In genomic region chr15:100228535-100229336, GRCm38 (mm10) we compare ENCODE assay signal across 7 mouse cellular contexts. TPM values are rescaled to one million over a fixed set of nuclear protein-coding genes. Genes with fewer than 3 reads are reported as not detected.
A peak's percentile ranks its signal among the peaks of the same experiment; 100 is the strongest.
DNase-seq lines count a peak whose midpoint lies in the region; ATAC-seq and TF ChIP-seq lines count a peak whose summit lies in the region.

No protein-coding gene starts in this region.

- no peak for TF ChIP-seq CTCF in testis, adult 2 months (IDR thresholded peaks at IDR 0.05; ENCODE audit: control insufficient read depth, insufficient read depth, insufficient replicate concordance, low read depth, low read length)

- peak overlapping the region; percentile 100 for H3K9ac ChIP-seq in embryonic facial prominence, embryonic 14.5 days (ENCODE audit: low read depth, low read length)
- peak overlapping the region; percentile 99 for H3K9ac ChIP-seq in intestine, embryonic 16.5 days (ENCODE audit: low read depth, low read length)
- H3K9ac ChIP-seq in neural tube, embryonic 13.5 days: peak overlapping the region; percentile 100

- no peaks in the 10 kb centered on the region for H3K27me3 ChIP-seq in testis, adult 2 months (ENCODE audit: control insufficient read depth, insufficient read depth, low read length)
- H3K27me3 ChIP-seq in embryonic facial prominence, embryonic 14.5 days (replicated peaks; ENCODE audit: control insufficient read depth, insufficient read depth, low read length): no peaks in the 10 kb centered on the region
- H3K27me3 ChIP-seq in intestine, embryonic 16.5 days (replicated peaks; ENCODE audit: control insufficient read depth, insufficient read depth, low read length): no peaks in the 10 kb centered on the region
- no peaks in the 10 kb centered on the region for H3K27me3 ChIP-seq in neural tube, embryonic 13.5 days

- H3K4me3 ChIP-seq in testis, adult 2 months (ENCODE audit: control insufficient read depth, low read depth, low read length): peak overlapping the region; percentile 99
- H3K4me3 ChIP-seq in embryonic facial prominence, embryonic 14.5 days (ENCODE audit: low read depth, low read length): peak overlapping the region; percentile 84
- H3K4me3 ChIP-seq in intestine, embryonic 16.5 days (ENCODE audit: low read length): peak overlapping the region; percentile 84
- peak overlapping the region; percentile 81 for H3K4me3 ChIP-seq in neural tube, embryonic 13.5 days

- intact Hi-C loops in gastrocnemius, postnatal 14 days (cut with DNase I; ENCODE audit: low total_unique reads): no loop called here

- DNase-seq in testis, postnatal 14 days (ENCODE audit: low spot score): no peak
- DNase-seq in embryonic facial prominence, embryonic 14.5 days (ENCODE audit: low spot score): no peak
- no peak for DNase-seq in gastrocnemius, postnatal 14 days
- DNase-seq in cerebellum, postnatal 36 days: no peak

- H3K4me1 ChIP-seq in testis, adult 2 months (ENCODE audit: control insufficient read depth, insufficient read depth, low read length): peaks cover 15% of the 10 kb centered on the region
- 0 out of 2 replicates have a peak, but pooled peaks cover 5% of the 10 kb centered on the region for H3K4me1 ChIP-seq in embryonic facial prominence, embryonic 14.5 days (ENCODE audit: control insufficient read depth, insufficient read depth, low read length)
- peaks cover 11% of the 10 kb centered on the region for H3K4me1 ChIP-seq in intestine, embryonic 16.5 days (ENCODE audit: control insufficient read depth, insufficient read depth, low read length)
- peaks cover 35% of the 10 kb centered on the region for H3K4me1 ChIP-seq in neural tube, embryonic 13.5 days (replicated peaks)

- 0 out of 2 replicates have a peak, but pooled peaks cover 2% of the 10 kb centered on the region for H3K36me3 ChIP-seq in testis, adult 2 months (ENCODE audit: control insufficient read depth, insufficient read depth, low read length)
- H3K36me3 ChIP-seq in embryonic facial prominence, embryonic 14.5 days (ENCODE audit: control insufficient read depth, insufficient read depth, low read length): peaks cover 10% of the 10 kb centered on the region
- no peaks in the 10 kb centered on the region for H3K36me3 ChIP-seq in intestine, embryonic 16.5 days (ENCODE audit: control insufficient read depth, insufficient read depth, low read length)
- H3K36me3 ChIP-seq in neural tube, embryonic 13.5 days: peaks cover 14% of the 10 kb centered on the region

- no peak; the same call in 1 of the 2 replicates for ATAC-seq in embryonic facial prominence, embryonic 14.5 days (ENCODE audit: low read depth)
- ATAC-seq in intestine, embryonic 16.5 days: peak; percentile 22; the same call in 1 of the 2 replicates
- ATAC-seq in neural tube, embryonic 13.5 days (ENCODE audit: low read depth): peak; percentile 16; the same call in 1 of the 2 replicates

- no peak for TF ChIP-seq POLR2A in testis, adult 2 months (IDR thresholded peaks at IDR 0.05; ENCODE audit: control insufficient read depth, low read depth, low read length)

- peaks cover under 1% of the 10 kb centered on the region; the same call in 1 of the 2 replicates for H3K9me3 ChIP-seq in embryonic facial prominence, embryonic 14.5 days (ENCODE audit: control insufficient read depth, low read length)
- H3K9me3 ChIP-seq in intestine, embryonic 16.5 days (ENCODE audit: control insufficient read depth, low read length): peaks cover 2% of the 10 kb centered on the region; the same call in 1 of the 2 replicates
- no peaks in the 10 kb centered on the region for H3K9me3 ChIP-seq in neural tube, embryonic 13.5 days

- peak overlapping the region; percentile 98 for H3K27ac ChIP-seq in testis, adult 2 months (ENCODE audit: control insufficient read depth, insufficient read depth, low read depth, low read length)
- peak overlapping the region; percentile 100 for H3K27ac ChIP-seq in embryonic facial prominence, embryonic 14.5 days (replicated peaks; ENCODE audit: low read depth, low read length)
- H3K27ac ChIP-seq in intestine, embryonic 16.5 days (ENCODE audit: low read length): peak overlapping the region; percentile 100
- H3K27ac ChIP-seq in neural tube, embryonic 13.5 days (replicated peaks): peak overlapping the region; percentile 100

- 18% methylated on average over 15 of the region's 16 CpGs for WGBS in embryonic facial prominence, embryonic 14.5 days
- WGBS in intestine, embryonic 16.5 days: 7% methylated on average over 16 of the region's 16 CpGs
- 17% methylated on average over 16 of the region's 16 CpGs for WGBS in neural tube, embryonic 13.5 days

- peak overlapping the region; percentile 87 for H3K4me2 ChIP-seq in embryonic facial prominence, embryonic 14.5 days (ENCODE audit: low read depth, low read length)
- peak overlapping the region; percentile 57 for H3K4me2 ChIP-seq in intestine, embryonic 16.5 days (ENCODE audit: low read depth, low read length)
- peak overlapping the region; percentile 87 for H3K4me2 ChIP-seq in neural tube, embryonic 13.5 days

RNA-seq across cellular contexts. Expression of gene Atf1, which starts 1.1 kb away (rescaled TPM):
- polyA plus RNA-seq in testis, adult 2 months (2012; rRNA removed): 254 and 277 TPM in 2 replicates
- 33.3 and 33.5 TPM in 2 replicates for polyA plus RNA-seq in embryonic facial prominence, embryonic 14.5 days (2014; fragmentation: Nextera tagmentation; extraction: Ambion mirVana)
- polyA plus RNA-seq in intestine, embryonic 16.5 days (2015; fragmentation: Nextera tagmentation; extraction: Ambion mirVana): 32.7 and 36.4 TPM in 2 replicates
- polyA plus RNA-seq in neural tube, embryonic 13.5 days (2015; fragmentation: Nextera tagmentation; extraction: Ambion mirVana): 14.8 and 17.7 TPM in 2 replicates
- 10 to 100 TPM; 31.1 to 40.4 TPM for total RNA-seq in gastrocnemius, postnatal 14 days (2021)

RNA-seq across cellular contexts. Expression of gene Tmprss12, which starts 51.9 kb away (rescaled TPM):
- polyA plus RNA-seq in testis, adult 2 months (2012; rRNA removed): 27.5 and 36.5 TPM in 2 replicates
- polyA plus RNA-seq in embryonic facial prominence, embryonic 14.5 days (2014; fragmentation: Nextera tagmentation; extraction: Ambion mirVana): not detected in 2 replicates
- not detected in 2 replicates for polyA plus RNA-seq in intestine, embryonic 16.5 days (2015; fragmentation: Nextera tagmentation; extraction: Ambion mirVana)
- polyA plus RNA-seq in neural tube, embryonic 13.5 days (2015; fragmentation: Nextera tagmentation; extraction: Ambion mirVana): not detected in 2 replicates
- total RNA-seq in gastrocnemius, postnatal 14 days (2021): not detected

Comparison
In these comparisons a context has a peak if more than half of its experiments do, and no peak if none do; other contexts are left out.
1. RNA of gene Tmprss12, which starts 51.9 kb away (polyA plus RNA-seq): 27.5 to 36.5 TPM in testis, adult 2 months; not detected in embryonic facial prominence, embryonic 14.5 days, not detected in intestine, embryonic 16.5 days and not detected in neural tube, embryonic 13.5 days; every median in the first group is over 10 times any median in the second.
2. Peak in every context shown above with its lines, with median percentiles within 50 percentile points of each other: H3K27ac ChIP-seq, H3K4me3 ChIP-seq, H3K4me2 ChIP-seq and H3K9ac ChIP-seq.